Mouse (Mus musculus) CD4-positive, CD25-positive, alpha-beta regulatory T cell, adult 4 months (primary cell): ENCODE results near the gene Arhgap10. TPM values are rescaled to one million over a fixed set of nuclear protein-coding genes. Genes with fewer than 3 reads are reported as not detected.

ENCODE experiments used
- polyA plus RNA-seq, 2 experiments: library from polyadenylated mRNA; unstranded; fragments of 100-300 nt; shearing (Covaris generic); gene quantifications; one replicate each; pipeline ENCODE4 v1.2.1; 2017

Gene Arhgap10
- polyA plus RNA-seq, 2 experiments from 2014 or later = 2.3 to 3.5 TPM

Other genes starting within 250 kb of the Arhgap10 start
- 10 to 100 TPM; 12.9 to 14.6 TPM for gene Prmt9, start 31.4 kb upstream of the Arhgap10 start, polyA plus RNA-seq
- 10 to 100 TPM; 19.2 to 22.3 TPM for gene Tmem184c, start 92.7 kb upstream of the Arhgap10 start, polyA plus RNA-seq
- gene Ednra, start 206.5 kb upstream of the Arhgap10 start, polyA plus RNA-seq = not detected